In the genomic region with DNA sequence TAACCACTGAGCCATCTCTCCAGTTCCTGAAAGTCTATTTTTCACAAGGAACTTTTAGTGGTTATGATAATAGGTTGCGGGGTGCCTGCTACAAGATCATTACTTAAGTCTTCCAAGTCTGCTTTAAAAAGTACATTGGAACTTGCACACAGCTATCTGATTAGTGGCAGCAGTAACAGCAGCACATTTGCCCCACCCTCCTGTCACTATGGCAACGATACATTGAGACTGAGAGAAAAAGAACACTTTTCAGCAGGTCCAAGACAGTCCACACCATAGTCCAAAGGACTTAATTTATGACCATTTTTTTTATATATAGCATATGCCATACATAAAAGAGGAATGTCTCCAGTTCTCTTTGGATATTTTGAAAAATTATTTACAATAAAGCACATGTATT, we compare ENCODE assay signal across 15 mouse cellular contexts. TPM values are rescaled to one million over a fixed set of nuclear protein-coding genes. Genes with fewer than 3 reads are reported as not detected.
DNase-seq lines count a peak whose midpoint lies in the region; ATAC-seq and TF ChIP-seq lines count a peak whose summit lies in the region.
"Had no signal": no experiment of that assay in that cellular context is flagged by ENCODE, and none has a peak within 500 bp of the region (broad histone marks: within the 10 kb centered on the region; RNA-seq: fewer than 3 reads in every experiment).

No protein-coding gene starts in this region.

- no peak for TF ChIP-seq POLR2A in MEL (IDR thresholded peaks at IDR 0.05; ENCODE audit: control insufficient read depth in 1 of 2, insufficient read depth in 1 of 2, low read depth in 1 of 2, low read length in 2 of 2, poor library complexity in 1 of 2)

- no peak for TF ChIP-seq RAD21 in MEL (IDR thresholded peaks at IDR 0.05; ENCODE audit: low read depth, low read length)

- no peak for TF ChIP-seq CTCF in MEL (IDR thresholded peaks at IDR 0.05 in 2 of 3, conservative IDR thresholded peaks at IDR 0.05 in 1 of 3; ENCODE audit: control insufficient read depth in 1 of 3, insufficient read depth in 1 of 3, low read depth in 2 of 3, low read length in 3 of 3, poor library complexity in 1 of 3, severe bottlenecking in 1 of 3)
- TF ChIP-seq CTCF in liver, embryonic 14.5 days (IDR thresholded peaks at IDR 0.05; ENCODE audit: low read depth), result no peak

- H3K79me2 ChIP-seq in MEL (ENCODE audit: control insufficient read depth, insufficient read depth, low read length, poor library complexity), result no peaks in the 10 kb centered on the region

- ATAC-seq in erythroblast, adult 5-6 weeks (replicated peaks; ENCODE audit: low FRiP score, poor library complexity, severe bottlenecking), result peak; percentile 49
- ATAC-seq in liver, embryonic 14.5 days (ENCODE audit: insufficient read depth), result no peak
- no peak for ATAC-seq in cerebellum, adult (ENCODE audit: insufficient number of reproducible peaks, low FRiP score, low TSS enrichment)

- H3K27me3 ChIP-seq in MEL (ENCODE audit: control insufficient read depth in 1 of 2, insufficient read depth in 2 of 2, low read length in 2 of 2), result no peaks in the 10 kb centered on the region
- no peaks in the 10 kb centered on the region for H3K27me3 ChIP-seq in liver, embryonic 14.5 days (ENCODE audit: control insufficient read depth, insufficient read depth, low read length)
- H3K27me3 ChIP-seq: hindbrain, embryonic 15.5 days; kidney, embryonic 15.5 days had no signal

- H3K4me2 ChIP-seq in liver, embryonic 14.5 days (ENCODE audit: low read depth), result peak overlapping the region; percentile 31; the same call in 1 of the 2 replicates
- H3K4me2 ChIP-seq: hindbrain, embryonic 15.5 days had no signal

- H3K27ac ChIP-seq in MEL (ENCODE audit: control insufficient read depth, low read depth, low read length), result no peak overlapping the region
- no peak overlapping the region for H3K27ac ChIP-seq in liver, embryonic 14.5 days
- H3K27ac ChIP-seq: embryonic facial prominence, embryonic 10.5 days had no signal

- 46% methylated on average over 2 of the region's 2 CpGs for WGBS in liver, embryonic 14.5 days (ENCODE audit: insufficient replicate concordance)

- H3K9me3 ChIP-seq in MEL (replicated peaks; ENCODE audit: insufficient read depth, low read length), result no peaks in the 10 kb centered on the region
- no peaks in the 10 kb centered on the region for H3K9me3 ChIP-seq in liver, embryonic 14.5 days (ENCODE audit: control insufficient read depth, low read length)
- H3K9me3 ChIP-seq: embryonic facial prominence, embryonic 10.5 days; hindbrain, embryonic 15.5 days; kidney, embryonic 15.5 days had no signal

- TF ChIP-seq EP300 in MEL (IDR thresholded peaks at IDR 0.05; ENCODE audit: low read depth in 1 of 2, low read length in 2 of 2), result no peak
- TF ChIP-seq EP300 in liver, embryonic 14.5 days (IDR thresholded peaks at IDR 0.05; ENCODE audit: low read depth), result no peak

- peak overlapping the region in 1 of 2 experiments; percentile 40; a peak in 1 of 4 replicates for H3K4me3 ChIP-seq in MEL (ENCODE audit: control insufficient read depth in 1 of 2, insufficient read depth in 1 of 2, low read depth in 2 of 2, low read length in 2 of 2)
- H3K4me3 ChIP-seq in liver, embryonic 14.5 days (ENCODE audit: insufficient read depth in 1 of 2, low read depth in 2 of 2, low read length in 2 of 2), result no peak overlapping the region
- H3K4me3 ChIP-seq: embryonic facial prominence, embryonic 10.5 days; hindbrain, embryonic 15.5 days; kidney, embryonic 15.5 days had no signal

- peaks cover 2 to 10% of the 10 kb centered on the region in 2 experiments for H3K4me1 ChIP-seq in MEL (ENCODE audit: control insufficient read depth in 1 of 2, insufficient read depth in 2 of 2, low read length in 2 of 2)
- peaks cover 22 to 33% of the 10 kb centered on the region in 2 experiments for H3K4me1 ChIP-seq in liver, embryonic 14.5 days (replicated peaks; ENCODE audit: control insufficient read depth in 2 of 2, insufficient read depth in 2 of 2, low read length in 1 of 2)

- H3K36me3 ChIP-seq in MEL (ENCODE audit: control insufficient read depth in 1 of 2, insufficient read depth in 2 of 2, low read length in 2 of 2), result peaks cover 0 to 3% of the 10 kb centered on the region in 2 experiments; a peak in 2 of 4 replicates
- no peaks in the 10 kb centered on the region for H3K36me3 ChIP-seq in liver, embryonic 14.5 days (replicated peaks; ENCODE audit: control insufficient read depth, insufficient read depth, low read depth)
- H3K36me3 ChIP-seq: embryonic facial prominence, embryonic 10.5 days; hindbrain, embryonic 15.5 days; kidney, embryonic 15.5 days had no signal

- DNase-seq in MEL (ENCODE audit: low read depth, low spot score) (peak; percentile 44), R1 (ENCODE audit: low read depth, low spot score) (peak; percentile 49)
- peak; percentile 58 to 69 (median 61) for DNase-seq in liver, embryonic 14.5 days (ENCODE audit: low read depth in 3 of 3, low spot score in 3 of 3)
- no peak for DNase-seq in thymus, postnatal 0 days (ENCODE audit: low spot score)
- no peak for DNase-seq in spleen, postnatal 14 days (ENCODE audit: low spot score in 2 of 2)
- no peak for DNase-seq in spleen, postnatal 36 days (ENCODE audit: low spot score in 2 of 2)
- DNase-seq: adrenal gland, postnatal 10 days; cerebellum, adult 11-12 months; right cerebral cortex, adult 18-20 months had no signal

- H3K9ac ChIP-seq in MEL (ENCODE audit: control insufficient read depth, low read depth, low read length, poor library complexity, severe bottlenecking), result no peak overlapping the region
- H3K9ac ChIP-seq in liver, embryonic 14.5 days (replicated peaks), result no peak overlapping the region
- H3K9ac ChIP-seq: hindbrain, embryonic 15.5 days; kidney, embryonic 15.5 days had no signal

TF ChIP-seq in MEL, 35 proteins besides CTCF, POLR2A, EP300 and RAD21:
- TF ChIP-seq ZNF384 (IDR thresholded peaks at IDR 0.05; ENCODE audit: low read depth, low read length) (no peak), MXI1 (IDR thresholded peaks at IDR 0.05; ENCODE audit: low read depth, low read length) (peak; percentile 29; the same call in 1 of the 2 replicates), KAT2A (conservative IDR thresholded peaks at IDR 0.05; ENCODE audit: low read depth, low read length) (no peak), BHLHE40 (IDR thresholded peaks at IDR 0.05; ENCODE audit: borderline replicate concordance, low read depth, low read length) (no peak)

RNA-seq across cellular contexts. Expression of a gene that starts 12.7 kb away (rescaled TPM):
- total RNA-seq in MEL (2012; rRNA removed), result not detected in 2 replicates
- polyA plus RNA-seq in MEL (2012; ENCODE audit: insufficient read depth in 1 of 2, insufficient read length in 2 of 2, low read depth in 1 of 2, low replicate concordance in 2 of 2, missing spikeins in 1 of 2), result not detected
- not detected in 2 replicates for total RNA-seq in erythroblast, adult 5-6 weeks (2015; ENCODE audit: low replicate concordance)
- not detected in 2 replicates for total RNA-seq in erythroblast, adult 5-6 weeks (2017; ENCODE audit: low replicate concordance)
- 0.93 and 1.1 TPM in 2 replicates for polyA plus RNA-seq in liver, embryonic 14.5 days (2012; rRNA removed)
- 0.48 and 0.56 TPM in 2 replicates for polyA plus RNA-seq in liver, embryonic 14.5 days (2014; fragmentation: Nextera tagmentation; extraction: Ambion mirVana)
- polyA plus RNA-seq in thymus, postnatal 0 days (2015; fragmentation: Nextera tagmentation; extraction: Ambion mirVana), result 0.98 and 1.1 TPM in 2 replicates
- total RNA-seq: neutrophil, adult 5-6 weeks had no signal

Comparison
In these comparisons a context has a peak if more than half of its experiments do, and no peak if none do; other contexts are left out.
1. DNase-seq: peak in MEL (single experiment), R1 (single experiment) and liver, embryonic 14.5 days (3 of 3); none in thymus, postnatal 0 days (single experiment), spleen, postnatal 14 days (0 of 2) and spleen, postnatal 36 days (0 of 2).